Mouse (Mus musculus): ENCODE measurements around the gene Gm20458.

DNA sequence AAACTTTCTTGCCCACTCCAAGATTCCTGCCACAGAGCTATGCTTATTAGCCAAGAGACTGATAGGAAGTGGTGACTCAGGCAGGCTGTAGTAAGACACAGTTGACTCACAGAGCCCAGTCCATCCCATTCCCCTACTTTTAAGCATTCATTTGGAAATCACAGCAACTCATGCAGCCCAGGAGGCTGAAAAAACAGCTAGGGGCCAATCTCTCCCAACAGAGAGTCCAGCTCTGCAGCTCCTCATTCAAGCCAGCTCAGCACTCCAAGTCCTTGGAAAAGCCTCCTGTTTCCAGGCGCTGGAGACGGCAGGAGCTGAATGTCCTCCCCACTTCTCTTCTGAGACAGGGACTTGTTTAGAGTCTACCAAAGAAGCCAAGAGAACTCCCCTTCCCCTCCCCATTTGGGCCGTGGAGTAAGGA, 21.8 kb upstream of the Gm20458 start:
- TF ChIP-seq CTCF (IDR thresholded peaks at IDR 0.05; ENCODE audit: low read depth) (no peak), EP300 (IDR thresholded peaks at IDR 0.05; ENCODE audit: low read depth) (no peak)

Data from liver, postnatal 0 days (tissue).